Mouse (Mus musculus) E14TG2a.4 (cell line): ENCODE data around the gene Phf7.

Experiments
- CTCF ChIP-seq: conservative IDR thresholded peaks from 2 replicates; pipeline ENCODE4 v1.5.1; 2014; ENCODE audit warnings: low read length
- NANOG ChIP-seq: IDR thresholded peaks from 2 replicates; pipeline ENCODE4 v1.6.1; 2014; ENCODE audit warnings: borderline replicate concordance, low read length, mixed read lengths
- POU5F1 ChIP-seq: IDR thresholded peaks from 2 replicates; pipeline ENCODE4 v1.6.1; 2014; ENCODE audit warnings: low read length, borderline replicate concordance

DNA sequence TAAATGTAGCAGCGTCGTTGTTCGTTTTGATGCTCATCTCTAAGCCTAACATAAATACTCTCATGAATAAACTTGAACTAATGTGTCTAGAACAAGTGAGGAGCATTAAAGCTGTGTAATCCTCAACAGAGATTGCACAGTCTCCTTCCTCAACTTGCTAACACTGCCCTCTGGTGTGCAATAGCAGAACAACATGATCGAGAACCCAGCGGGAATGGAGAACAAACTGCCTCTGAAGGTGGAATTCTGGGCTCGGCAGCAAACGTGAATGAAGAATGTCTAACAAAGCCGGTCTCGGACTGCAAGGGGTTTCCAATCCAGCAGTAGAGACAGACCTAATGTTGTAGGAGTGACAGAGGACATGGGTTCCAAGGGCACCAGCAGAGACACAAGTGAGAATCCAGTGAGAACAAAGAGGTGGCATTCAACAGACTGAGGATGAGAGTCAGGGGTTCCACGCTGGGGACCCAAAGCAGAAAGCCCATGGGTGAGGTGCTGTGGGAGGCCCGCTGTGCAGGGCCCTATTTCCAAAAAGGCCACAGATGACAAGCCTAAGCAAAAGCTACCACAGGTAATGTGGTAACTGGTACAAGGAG lies 17.0 kb downstream of the Phf7 start:
- TF ChIP-seq CTCF: peak; percentile 78
- TF ChIP-seq POU5F1: no peak
- no peak for TF ChIP-seq NANOG
